Mouse (Mus musculus): ENCODE measurements around the gene Isx. TPM values are rescaled to one million over a fixed set of nuclear protein-coding genes. Genes with fewer than 3 reads are reported as not detected.
A peak's percentile ranks its signal among the peaks of the same experiment; 100 is the strongest.

The Isx gene
- polyA plus RNA-seq, 1 experiment from 2014 or later, result not detected

DNA sequence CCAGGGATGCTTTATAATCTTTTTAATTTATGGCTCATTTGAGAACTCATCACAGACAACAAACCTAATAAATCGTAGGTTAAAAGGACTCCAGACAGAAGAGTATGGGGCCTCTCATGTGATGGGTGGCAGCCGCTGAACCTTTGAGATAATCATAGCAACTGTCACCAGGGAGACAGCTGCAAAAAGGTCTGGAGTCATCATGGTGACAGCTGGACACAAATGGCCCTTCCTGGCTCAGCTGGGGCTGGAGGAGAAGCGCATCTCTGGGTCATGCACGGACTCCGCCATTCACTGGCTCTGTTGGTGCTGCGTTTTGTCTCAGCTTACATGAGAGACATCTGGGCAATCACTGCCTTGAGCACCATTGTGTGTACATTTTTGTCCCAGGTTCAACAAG lies 12.5 kb upstream of the Isx start:
- Histone ChIP-seq H3K4me1 (no peaks in the 10 kb centered on the region), H3K27me3 (no peaks in the 10 kb centered on the region), H3K27ac (replicated peaks) (no peak overlapping the region), H3K9ac (no peak overlapping the region), H3K36me3 (no peaks in the 10 kb centered on the region), H3K9me3 (replicated peaks) (no peaks in the 10 kb centered on the region), H3K4me3 (replicated peaks) (no peak overlapping the region), H3K4me2 (replicated peaks) (no peak overlapping the region)
- ATAC-seq (ENCODE audit: insufficient number of reproducible peaks, low FRiP score, low TSS enrichment, low read depth), result no peak
- 77% methylated on average over 6 of the region's 6 CpGs for WGBS

DNA sequence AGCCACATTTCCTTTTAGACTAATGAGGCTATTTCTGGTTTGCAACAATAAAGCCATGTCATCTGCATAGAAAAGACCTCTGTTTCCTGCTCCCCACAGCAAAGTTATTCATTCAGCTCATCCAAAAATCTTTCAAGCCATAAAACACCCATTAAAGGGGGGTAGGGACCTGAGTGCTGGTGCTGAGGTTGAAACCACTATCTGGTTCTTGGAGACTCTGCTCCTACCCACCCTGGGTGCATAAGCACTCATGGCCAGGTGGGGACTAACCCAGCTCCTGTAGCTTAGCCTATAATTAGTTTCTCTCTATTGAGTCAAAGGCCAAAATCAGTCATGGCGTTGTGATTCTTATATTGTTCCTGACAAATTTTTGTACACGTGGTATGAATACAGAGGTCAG lies 10.4 kb upstream of the Isx start:
- Histone ChIP-seq H3K36me3 (no peaks in the 10 kb centered on the region), H3K4me3 (replicated peaks) (no peak overlapping the region), H3K4me2 (replicated peaks) (no peak overlapping the region), H3K4me1 (no peaks in the 10 kb centered on the region), H3K9ac (no peak overlapping the region), H3K9me3 (replicated peaks) (no peaks in the 10 kb centered on the region), H3K27me3 (no peaks in the 10 kb centered on the region), H3K27ac (replicated peaks) (no peak overlapping the region)
- ATAC-seq (ENCODE audit: insufficient number of reproducible peaks, low FRiP score, low TSS enrichment, low read depth), result no peak
- WGBS, result 76% methylated on average over 2 of the region's 2 CpGs

DNA sequence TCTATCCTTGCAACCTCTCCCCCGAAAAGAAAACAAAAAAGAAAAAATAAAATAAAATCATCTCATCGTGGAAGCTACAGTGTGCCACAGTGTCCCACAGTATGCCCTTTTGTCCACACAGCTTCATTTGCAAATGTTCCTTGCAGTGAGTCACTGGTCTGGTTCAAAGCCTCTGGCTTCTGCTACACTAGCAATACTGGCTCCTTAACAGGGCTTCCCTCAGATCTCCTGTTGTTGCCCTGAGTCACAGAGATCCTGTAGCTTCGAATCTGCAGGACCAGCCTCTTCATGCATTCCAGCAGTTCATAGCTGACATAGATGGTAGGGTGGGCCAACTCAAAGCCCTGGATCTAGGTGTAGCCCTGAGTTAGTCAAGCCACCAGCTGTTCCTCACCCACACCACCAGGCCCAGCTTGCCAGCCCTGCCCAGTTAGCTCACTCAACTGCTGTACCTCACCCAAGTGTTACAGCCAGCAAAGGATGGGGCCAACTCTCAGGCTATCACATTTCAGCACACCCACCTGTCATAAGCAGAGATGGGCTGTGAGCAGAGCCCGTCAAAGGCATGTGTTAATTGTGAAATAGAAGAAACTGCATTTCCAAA lies 2.5 kb upstream of the Isx start:
- 0 out of 2 replicates have a peak, but pooled peaks have one; percentile 54 for ATAC-seq (ENCODE audit: insufficient number of reproducible peaks, low FRiP score, low TSS enrichment, low read depth)
- Histone ChIP-seq H3K9ac (no peak overlapping the region), H3K4me2 (replicated peaks) (no peak overlapping the region), H3K4me3 (replicated peaks) (no peak overlapping the region), H3K4me1 (no peaks in the 10 kb centered on the region), H3K36me3 (no peaks in the 10 kb centered on the region), H3K9me3 (replicated peaks) (no peaks in the 10 kb centered on the region), H3K27me3 (no peaks in the 10 kb centered on the region), H3K27ac (replicated peaks) (no peak overlapping the region)
- 66% methylated on average over 4 of the region's 4 CpGs for WGBS

DNA sequence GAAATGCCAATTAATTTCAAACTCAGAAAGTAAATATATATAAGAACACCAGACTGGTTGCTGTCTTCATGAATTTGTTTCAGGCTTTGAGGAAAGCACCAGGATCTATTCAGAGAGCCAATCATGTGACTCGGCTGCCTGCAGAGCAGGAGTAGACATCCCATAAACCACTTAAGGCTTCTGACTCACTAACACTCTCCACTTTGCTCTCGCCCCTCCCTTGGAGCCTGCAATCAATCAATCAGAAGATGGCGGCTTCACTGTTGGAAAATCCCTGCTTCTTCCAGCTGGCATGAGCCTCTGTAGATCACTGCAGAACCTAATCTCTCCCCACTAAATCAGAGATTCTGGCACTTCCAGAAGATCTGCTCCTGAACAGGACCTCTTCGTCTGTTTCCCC lies 1.3 kb upstream of the Isx start:
- no peaks in the 10 kb centered on the region for H3K27me3 ChIP-seq
- H3K4me2 ChIP-seq (replicated peaks), result no peak overlapping the region
- no peak overlapping the region for H3K9ac ChIP-seq
- 42% methylated on average over 4 of the region's 4 CpGs for WGBS
- no peaks in the 10 kb centered on the region for H3K9me3 ChIP-seq (replicated peaks)
- H3K4me3 ChIP-seq (replicated peaks), result no peak overlapping the region
- H3K4me1 ChIP-seq, result no peaks in the 10 kb centered on the region
- H3K27ac ChIP-seq (replicated peaks), result no peak overlapping the region
- H3K36me3 ChIP-seq, result no peaks in the 10 kb centered on the region
- ATAC-seq (ENCODE audit: insufficient number of reproducible peaks, low FRiP score, low TSS enrichment, low read depth), result no peak

DNA sequence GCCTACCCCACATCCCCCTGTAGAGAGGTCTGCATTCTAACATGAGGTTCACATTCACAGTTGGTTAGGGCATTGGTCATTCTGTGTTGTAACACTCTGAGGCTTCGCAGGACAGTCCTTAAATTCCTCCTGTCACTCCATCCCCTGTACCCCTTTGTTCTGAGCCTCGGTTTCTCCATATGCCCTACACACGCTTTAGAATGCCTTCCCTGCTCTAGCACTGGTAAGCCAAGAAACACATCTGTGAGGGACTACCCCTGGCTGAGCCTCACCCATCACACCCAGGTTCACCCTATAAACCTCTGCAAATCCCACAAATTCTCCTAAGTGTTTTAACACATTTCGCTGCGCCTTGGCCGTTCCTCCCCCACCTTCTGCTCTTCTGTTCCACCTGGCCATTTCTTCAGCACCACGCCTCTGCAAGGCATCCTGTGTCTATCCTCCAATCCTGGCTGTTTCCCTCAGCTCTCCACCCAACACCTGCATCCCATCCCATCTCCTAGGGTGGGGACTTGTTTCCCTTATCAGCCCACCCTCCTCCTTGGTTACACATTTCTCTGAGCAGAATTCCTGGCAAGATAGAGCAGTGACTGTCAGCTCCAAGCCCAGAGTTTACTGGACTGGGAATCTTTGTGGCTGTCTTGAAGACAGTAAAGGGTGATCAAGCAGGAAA lies 686 bp upstream of the Isx start:
- H3K27me3 ChIP-seq, result no peaks in the 10 kb centered on the region
- no peak for ATAC-seq (ENCODE audit: insufficient number of reproducible peaks, low FRiP score, low TSS enrichment, low read depth)
- no peaks in the 10 kb centered on the region for H3K4me1 ChIP-seq
- no peak overlapping the region for H3K27ac ChIP-seq (replicated peaks)
- no peaks in the 10 kb centered on the region for H3K9me3 ChIP-seq (replicated peaks)
- H3K4me3 ChIP-seq (replicated peaks), result no peak overlapping the region
- no peaks in the 10 kb centered on the region for H3K36me3 ChIP-seq
- 88% methylated on average over 7 of the region's 7 CpGs for WGBS
- no peak overlapping the region for H3K4me2 ChIP-seq (replicated peaks)
- no peak overlapping the region for H3K9ac ChIP-seq

DNA sequence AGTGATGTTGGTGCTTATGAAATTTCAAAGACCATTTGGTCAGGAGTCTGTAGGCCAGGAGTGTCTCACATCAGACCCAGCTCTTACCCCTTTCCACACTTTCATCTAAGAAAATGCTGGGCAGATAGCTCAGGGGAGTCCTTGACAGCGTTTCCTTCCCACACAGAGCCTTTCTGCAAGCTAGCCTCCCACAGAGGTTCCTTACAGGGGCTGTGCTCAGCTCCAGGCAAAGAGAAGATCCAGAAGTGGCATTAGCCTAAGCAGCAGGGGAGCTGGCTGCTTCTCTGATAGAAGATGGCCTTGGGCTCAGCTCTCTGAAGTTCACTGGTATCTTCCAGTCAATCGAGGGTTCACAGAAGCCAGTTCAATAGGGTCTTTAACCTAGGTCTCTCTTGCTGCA lies 1.6 kb downstream of the Isx start:
- H3K36me3 ChIP-seq, result no peaks in the 10 kb centered on the region
- H3K9me3 ChIP-seq (replicated peaks), result no peaks in the 10 kb centered on the region
- ATAC-seq (ENCODE audit: insufficient number of reproducible peaks, low FRiP score, low TSS enrichment, low read depth), result no peak
- H3K4me1 ChIP-seq, result no peaks in the 10 kb centered on the region
- WGBS, result 56% methylated on average over 2 of the region's 2 CpGs
- H3K27ac ChIP-seq (replicated peaks), result no peak overlapping the region
- no peak overlapping the region for H3K4me3 ChIP-seq (replicated peaks)
- H3K27me3 ChIP-seq, result no peaks in the 10 kb centered on the region
- H3K4me2 ChIP-seq (replicated peaks), result no peak overlapping the region
- H3K9ac ChIP-seq, result no peak overlapping the region

DNA sequence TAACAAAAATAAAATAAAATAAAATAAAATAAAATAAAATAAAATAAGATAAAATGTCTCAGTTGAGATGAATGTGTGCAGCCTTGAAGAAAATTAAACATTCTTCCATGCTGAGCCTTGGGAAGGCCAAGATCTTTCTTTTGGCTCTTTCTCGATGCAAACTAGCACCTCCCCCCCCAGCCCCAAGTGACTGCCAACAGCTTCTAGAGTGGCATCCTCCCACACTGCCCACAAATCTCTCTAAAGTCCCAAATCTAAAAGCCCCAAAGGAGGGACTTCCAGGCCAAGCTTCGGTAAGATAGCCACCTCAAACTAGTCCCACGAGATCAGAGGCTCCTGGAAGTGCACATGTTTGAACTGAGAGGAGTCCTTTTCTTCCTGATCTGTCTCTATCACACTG lies 5.7 kb downstream of the Isx start:
- no peaks in the 10 kb centered on the region for H3K36me3 ChIP-seq
- 81% methylated on average over 3 of the region's 3 CpGs for WGBS
- H3K4me3 ChIP-seq (replicated peaks), result no peak overlapping the region
- H3K9ac ChIP-seq, result no peak overlapping the region
- no peaks in the 10 kb centered on the region for H3K27me3 ChIP-seq
- ATAC-seq (ENCODE audit: insufficient number of reproducible peaks, low FRiP score, low TSS enrichment, low read depth), result no peak
- H3K27ac ChIP-seq (replicated peaks), result no peak overlapping the region
- H3K4me1 ChIP-seq, result no peaks in the 10 kb centered on the region
- no peaks in the 10 kb centered on the region for H3K9me3 ChIP-seq (replicated peaks)
- H3K4me2 ChIP-seq (replicated peaks), result no peak overlapping the region

DNA sequence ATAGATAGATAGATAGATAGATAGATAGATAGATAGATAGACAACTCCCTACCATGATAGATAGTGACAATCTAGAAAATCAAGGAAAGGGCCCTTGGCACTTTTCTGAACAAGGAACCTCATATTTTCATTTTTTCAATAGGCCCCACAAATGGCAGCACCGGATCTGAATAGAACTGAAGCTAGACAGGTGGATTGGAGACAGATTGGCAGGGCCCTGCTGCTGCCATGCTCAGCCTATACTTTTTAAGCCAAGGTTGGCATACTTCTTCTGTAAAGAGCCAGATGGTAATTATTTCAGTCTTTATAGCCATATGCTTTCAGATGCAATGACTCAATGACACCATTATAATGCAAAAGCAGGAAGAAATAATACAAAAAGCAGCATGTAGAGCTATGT lies 15.8 kb downstream of the Isx start:
- no peak overlapping the region for H3K9ac ChIP-seq
- no peaks in the 10 kb centered on the region for H3K9me3 ChIP-seq (replicated peaks)
- no peak overlapping the region for H3K4me3 ChIP-seq (replicated peaks)
- ATAC-seq (ENCODE audit: insufficient number of reproducible peaks, low FRiP score, low TSS enrichment, low read depth), result no peak
- no peak overlapping the region for H3K27ac ChIP-seq (replicated peaks)
- 81% methylated on average over 1 of the region's 1 CpGs for WGBS
- H3K36me3 ChIP-seq, result no peaks in the 10 kb centered on the region
- peaks cover 6% of the 10 kb centered on the region; the same call in 1 of the 2 replicates for H3K4me1 ChIP-seq
- H3K27me3 ChIP-seq, result no peaks in the 10 kb centered on the region
- H3K4me2 ChIP-seq (replicated peaks), result no peak overlapping the region

DNA sequence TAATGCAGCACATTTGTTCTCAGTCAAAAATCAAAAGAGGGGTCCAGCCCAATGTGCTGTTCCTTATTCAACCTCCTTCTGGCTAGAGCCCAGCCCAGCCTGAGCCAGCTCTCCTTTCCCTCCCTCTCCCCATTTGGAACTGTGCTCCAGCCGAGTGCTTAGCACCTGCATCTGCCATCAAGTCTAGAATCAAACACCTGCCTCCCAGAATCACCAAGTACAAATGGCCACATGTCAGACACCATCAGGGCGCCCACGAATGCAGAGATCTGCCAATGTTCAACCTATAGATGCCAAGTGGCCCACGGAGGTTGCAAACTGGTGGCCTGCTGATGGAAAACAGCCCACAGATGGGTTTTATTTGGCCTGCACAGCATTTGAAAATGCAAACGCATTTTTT lies 18.1 kb downstream of the Isx start:
- no peak overlapping the region for H3K4me3 ChIP-seq (replicated peaks)
- H3K4me1 ChIP-seq, result peaks cover 6% of the 10 kb centered on the region; the same call in 1 of the 2 replicates
- H3K27ac ChIP-seq (replicated peaks), result no peak overlapping the region
- no peak for ATAC-seq (ENCODE audit: insufficient number of reproducible peaks, low FRiP score, low TSS enrichment, low read depth)
- no peak overlapping the region for H3K4me2 ChIP-seq (replicated peaks)
- H3K36me3 ChIP-seq, result no peaks in the 10 kb centered on the region
- H3K27me3 ChIP-seq, result no peaks in the 10 kb centered on the region
- no peaks in the 10 kb centered on the region for H3K9me3 ChIP-seq (replicated peaks)
- no peak overlapping the region for H3K9ac ChIP-seq
- WGBS, result 46% methylated on average over 5 of the region's 5 CpGs

DNA sequence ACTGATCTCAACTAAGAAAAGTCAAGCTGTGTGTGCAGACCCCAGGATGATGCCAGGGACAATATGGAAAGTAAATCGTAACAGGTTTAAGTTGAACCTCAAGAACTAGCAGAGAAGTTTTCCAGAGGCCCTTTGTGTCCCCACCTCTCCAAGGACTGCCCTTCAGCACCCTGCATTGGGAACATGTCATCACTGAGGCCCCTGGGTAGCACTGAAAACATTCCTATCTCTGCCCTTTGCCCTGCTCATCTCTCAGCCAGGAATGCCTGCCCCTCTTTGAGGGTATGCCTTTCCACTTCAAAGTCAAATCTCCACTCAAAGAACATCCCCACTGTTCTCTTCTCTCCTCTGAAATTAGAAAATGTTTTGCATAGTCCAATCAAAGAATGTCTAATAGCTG lies 23.3 kb downstream of the Isx start:
- no peak overlapping the region for H3K4me3 ChIP-seq (replicated peaks)
- peaks cover 2% of the 10 kb centered on the region; the same call in 1 of the 2 replicates for H3K4me1 ChIP-seq
- ATAC-seq (ENCODE audit: insufficient number of reproducible peaks, low FRiP score, low TSS enrichment, low read depth), result no peak
- H3K4me2 ChIP-seq (replicated peaks), result no peak overlapping the region
- H3K9me3 ChIP-seq (replicated peaks), result no peaks in the 10 kb centered on the region
- H3K9ac ChIP-seq, result no peak overlapping the region
- no peaks in the 10 kb centered on the region for H3K36me3 ChIP-seq
- no peak overlapping the region for H3K27ac ChIP-seq (replicated peaks)
- WGBS, result 67% methylated on average over 1 of the region's 1 CpGs
- H3K27me3 ChIP-seq, result no peaks in the 10 kb centered on the region

DNA sequence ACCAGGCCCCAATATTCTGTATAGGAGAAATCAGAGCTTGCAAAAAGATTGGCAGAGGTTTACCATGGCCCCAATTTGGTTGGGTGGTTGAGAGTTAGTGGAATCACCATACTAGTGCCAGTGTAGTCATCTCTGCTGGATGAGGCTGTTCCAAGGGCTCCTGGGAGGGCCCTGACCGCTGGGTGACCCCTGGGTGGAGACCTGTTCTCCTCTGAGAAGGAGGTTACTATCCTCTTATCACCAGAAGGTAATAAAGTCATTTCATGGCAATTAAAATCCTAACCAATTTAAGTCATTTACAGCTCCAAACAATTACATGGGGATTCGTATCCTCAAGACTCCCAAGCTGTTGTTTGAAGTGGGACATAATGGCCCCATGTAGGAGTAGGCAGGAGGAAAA lies 24.3 kb downstream of the Isx start:
- H3K36me3 ChIP-seq, result no peaks in the 10 kb centered on the region
- no peaks in the 10 kb centered on the region for H3K27me3 ChIP-seq
- no peak overlapping the region for H3K9ac ChIP-seq
- H3K27ac ChIP-seq (replicated peaks), result no peak overlapping the region
- no peaks in the 10 kb centered on the region for H3K4me1 ChIP-seq
- H3K4me3 ChIP-seq (replicated peaks), result no peak overlapping the region
- H3K4me2 ChIP-seq (replicated peaks), result no peak overlapping the region
- 49% methylated on average over 2 of the region's 2 CpGs for WGBS
- no peak for ATAC-seq (ENCODE audit: insufficient number of reproducible peaks, low FRiP score, low TSS enrichment, low read depth)
- H3K9me3 ChIP-seq (replicated peaks), result no peaks in the 10 kb centered on the region

DNA sequence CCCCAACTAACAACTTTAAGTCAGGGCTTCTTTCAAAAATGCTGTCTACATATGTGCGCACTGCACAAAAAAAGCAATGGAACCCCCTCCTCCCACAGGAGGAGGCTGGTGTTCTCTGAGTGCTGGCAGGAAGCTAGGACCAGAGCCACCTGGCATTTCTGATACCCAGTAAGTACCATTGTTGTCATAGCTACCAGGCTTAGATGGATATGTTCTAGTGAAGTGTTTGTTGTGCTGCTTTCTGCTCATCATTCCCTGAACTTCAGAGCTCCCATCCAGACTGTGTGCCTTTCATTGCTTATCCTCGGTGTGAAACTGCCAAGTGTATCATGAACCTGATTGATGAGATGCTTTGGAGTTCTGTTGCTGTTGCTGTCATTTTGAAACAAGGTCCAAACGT lies 26.8 kb downstream of the Isx start:
- Histone ChIP-seq H3K27me3 (no peaks in the 10 kb centered on the region), H3K36me3 (no peaks in the 10 kb centered on the region), H3K4me2 (replicated peaks) (no peak overlapping the region), H3K9ac (no peak overlapping the region), H3K4me3 (replicated peaks) (no peak overlapping the region), H3K9me3 (replicated peaks) (no peaks in the 10 kb centered on the region), H3K4me1 (no peaks in the 10 kb centered on the region), H3K27ac (replicated peaks) (no peak overlapping the region)
- no peak for ATAC-seq (ENCODE audit: insufficient number of reproducible peaks, low FRiP score, low TSS enrichment, low read depth)
- 67% methylated on average over 3 of the region's 3 CpGs for WGBS
